Mouse (Mus musculus) bone marrow macrophage, adult 2 months (primary cell): ENCODE results near the gene Slc12a3.

Source experiments
- CTCF ChIP-seq: IDR thresholded peaks from 2 replicates; pipeline ENCODE4 v1.5.1; 2012; ENCODE audit warnings: low read depth, mild to moderate bottlenecking, low read length, moderate library complexity
- POLR2A ChIP-seq: IDR thresholded peaks from 2 replicates; pipeline ENCODE4 v1.6.1; 2012; ENCODE audit warnings: mild to moderate bottlenecking, low read depth, low read length, borderline replicate concordance

- TF ChIP-seq CTCF (no peak), POLR2A (no peak)
These were observed 48.0 kb downstream of the Slc12a3 start for GRCm38 (mm10) chr8:94377031-94377430.
